Mouse (Mus musculus): ENCODE measurements around the gene Uvssa. TPM values are rescaled to one million over a fixed set of nuclear protein-coding genes. Genes with fewer than 3 reads are reported as not detected.

Uvssa gene
- polyA plus RNA-seq, 1 experiment from 2014 or later: 11.1 TPM

DNA sequence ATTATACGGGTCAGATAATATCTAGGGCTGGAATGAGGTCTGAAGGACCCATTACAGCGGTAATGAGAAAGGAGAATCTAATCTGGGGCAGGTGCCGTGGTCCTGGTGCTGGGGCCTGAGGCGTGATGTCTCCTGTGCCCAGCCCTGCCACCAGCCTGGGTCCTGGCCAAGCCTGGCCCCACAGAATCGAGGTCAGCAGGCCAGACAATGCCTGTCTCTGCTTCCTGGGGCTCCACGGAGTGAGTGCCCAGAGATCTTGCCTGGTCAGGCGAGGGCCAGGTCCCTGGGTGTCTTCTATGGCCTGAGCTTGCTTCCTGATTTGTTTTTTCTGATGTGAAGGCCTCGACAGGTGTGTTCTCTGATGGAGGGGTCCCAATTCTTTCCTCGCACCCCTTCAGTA is 65.4 kb downstream of the Uvssa start:
- no peak overlapping the region for H3K4me2 ChIP-seq
- 56% methylated on average over 9 of the region's 9 CpGs for WGBS
- no peaks in the 10 kb centered on the region for H3K36me3 ChIP-seq
- H3K27me3 ChIP-seq: peaks cover 74% of the 10 kb centered on the region
- no peak overlapping the region for H3K4me3 ChIP-seq (replicated peaks)
- H3K9me3 ChIP-seq: no peaks in the 10 kb centered on the region
- ATAC-seq (ENCODE audit: insufficient number of reproducible peaks, insufficient read depth, low FRiP score, low TSS enrichment, low read depth): no peak
- H3K27ac ChIP-seq: no peak overlapping the region
- no peak overlapping the region for H3K9ac ChIP-seq (replicated peaks)
- H3K4me1 ChIP-seq (replicated peaks): peaks cover 6% of the 10 kb centered on the region

DNA sequence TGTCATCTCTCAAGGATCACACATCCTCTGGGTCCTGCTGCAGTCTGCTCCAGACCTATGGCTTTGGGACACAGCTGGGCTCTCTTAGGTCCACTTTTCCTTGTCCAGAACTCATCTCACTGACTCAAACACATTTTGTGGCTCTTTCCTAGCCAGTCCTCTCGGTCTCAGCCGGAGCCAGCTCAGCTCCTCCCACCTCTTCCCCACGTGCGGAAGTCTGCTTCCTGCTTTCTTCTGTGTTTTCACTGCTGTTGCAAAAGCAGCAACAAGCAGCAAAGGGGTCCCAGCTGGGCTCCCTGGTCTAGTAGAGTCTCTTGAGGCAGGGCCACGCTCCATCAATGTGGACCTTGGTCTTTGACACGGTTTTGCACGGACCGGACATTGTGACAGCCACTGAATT is 77.4 kb downstream of the Uvssa start:
- no peaks in the 10 kb centered on the region for H3K9me3 ChIP-seq
- H3K9ac ChIP-seq (replicated peaks): no peak overlapping the region
- 0 out of 2 replicates have a peak, but pooled peaks cover 3% of the 10 kb centered on the region for H3K4me1 ChIP-seq (replicated peaks)
- WGBS: 53% methylated on average over 8 of the region's 8 CpGs
- H3K4me2 ChIP-seq: no peak overlapping the region
- no peak overlapping the region for H3K4me3 ChIP-seq (replicated peaks)
- no peak overlapping the region for H3K27ac ChIP-seq
- H3K36me3 ChIP-seq: no peaks in the 10 kb centered on the region
- peaks cover 19% of the 10 kb centered on the region for H3K27me3 ChIP-seq
- no peak for ATAC-seq (ENCODE audit: insufficient number of reproducible peaks, insufficient read depth, low FRiP score, low TSS enrichment, low read depth)

DNA sequence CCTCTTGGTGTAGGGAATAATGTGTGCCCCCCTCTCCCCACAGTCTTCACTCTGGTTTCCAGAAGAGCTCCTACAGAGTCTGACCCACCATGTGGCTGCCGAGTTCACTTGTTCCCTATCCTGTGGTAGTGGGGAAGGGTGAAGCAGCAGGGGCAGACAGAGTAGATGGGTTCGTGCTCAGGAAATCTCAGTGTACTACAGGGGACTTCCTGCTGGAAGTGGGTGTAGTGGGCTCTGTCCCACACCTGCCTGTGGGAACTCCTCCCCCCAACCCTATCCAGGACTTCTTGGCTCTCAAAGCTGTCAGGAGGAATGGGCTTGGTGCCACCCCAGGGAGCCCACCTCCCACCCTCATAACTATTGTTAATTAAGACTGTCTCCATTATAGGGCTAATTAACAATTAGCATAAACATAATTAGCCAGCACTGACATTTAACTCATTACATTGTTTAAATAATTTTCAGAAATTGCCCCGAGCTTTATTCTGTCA is 79.8 kb downstream of the Uvssa start:
- Histone ChIP-seq H3K27me3 (peaks cover 21% of the 10 kb centered on the region), H3K4me1 (replicated peaks) (0 out of 2 replicates have a peak, but pooled peaks cover 3% of the 10 kb centered on the region), H3K4me2 (no peak overlapping the region), H3K4me3 (replicated peaks) (no peak overlapping the region), H3K9ac (replicated peaks) (no peak overlapping the region), H3K27ac (no peak overlapping the region), H3K9me3 (no peaks in the 10 kb centered on the region), H3K36me3 (no peaks in the 10 kb centered on the region)
- ATAC-seq (ENCODE audit: insufficient number of reproducible peaks, insufficient read depth, low FRiP score, low TSS enrichment, low read depth): no peak
- WGBS: 59% methylated on average over 3 of the region's 3 CpGs

DNA sequence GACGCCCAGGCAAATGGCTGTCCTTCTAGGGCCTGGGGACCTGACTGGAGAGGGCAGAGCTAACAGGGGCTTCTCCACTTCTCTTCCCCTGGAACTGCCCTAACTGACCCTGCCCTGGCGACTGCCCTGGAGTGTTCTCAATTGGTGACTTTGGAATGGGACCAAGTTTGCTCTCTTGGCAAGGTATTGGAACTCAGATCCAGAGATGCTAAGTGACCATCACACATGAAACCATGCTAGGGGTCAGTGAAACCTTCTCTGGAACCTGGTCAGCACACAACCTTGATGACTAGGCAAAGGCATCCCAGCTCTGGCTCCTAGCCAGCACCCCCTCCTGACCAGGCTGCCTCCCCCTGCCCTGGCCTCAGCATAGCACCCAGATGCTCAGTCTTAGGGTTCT is 80.8 kb downstream of the Uvssa start:
- ATAC-seq (ENCODE audit: insufficient number of reproducible peaks, insufficient read depth, low FRiP score, low TSS enrichment, low read depth): no peak
- H3K4me1 ChIP-seq (replicated peaks): 0 out of 2 replicates have a peak, but pooled peaks cover 3% of the 10 kb centered on the region
- H3K4me2 ChIP-seq: no peak overlapping the region
- H3K9me3 ChIP-seq: no peaks in the 10 kb centered on the region
- H3K27me3 ChIP-seq: peaks cover 28% of the 10 kb centered on the region
- no peak overlapping the region for H3K9ac ChIP-seq (replicated peaks)
- H3K4me3 ChIP-seq (replicated peaks): no peak overlapping the region
- WGBS: 63% methylated on average over 2 of the region's 2 CpGs
- H3K27ac ChIP-seq: no peak overlapping the region
- no peaks in the 10 kb centered on the region for H3K36me3 ChIP-seq

DNA sequence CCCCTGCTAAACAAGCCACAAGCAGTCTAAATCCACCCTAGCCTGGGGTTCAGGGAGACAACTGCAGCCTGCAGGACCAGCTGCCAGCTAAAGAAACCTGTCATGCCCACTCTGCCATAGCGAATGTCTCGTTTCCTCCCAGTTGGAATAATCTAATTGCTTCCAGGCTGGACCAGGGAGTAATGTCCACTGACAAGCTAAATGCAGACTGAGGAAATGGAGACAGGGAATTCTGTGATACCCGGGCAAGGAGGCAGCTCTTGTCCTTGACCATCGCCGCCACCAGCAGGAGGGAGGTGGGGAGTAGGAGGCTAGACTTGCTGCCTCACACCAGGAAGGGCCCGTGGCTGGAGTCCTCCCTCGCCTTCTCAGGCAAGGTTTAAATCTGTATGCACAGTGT is 86.0 kb downstream of the Uvssa start:
- no peaks in the 10 kb centered on the region for H3K9me3 ChIP-seq
- no peak overlapping the region for H3K4me3 ChIP-seq (replicated peaks)
- no peaks in the 10 kb centered on the region for H3K36me3 ChIP-seq
- no peaks in the 10 kb centered on the region for H3K4me1 ChIP-seq (replicated peaks)
- H3K27me3 ChIP-seq: peaks cover 37% of the 10 kb centered on the region
- 53% methylated on average over 7 of the region's 7 CpGs for WGBS
- H3K27ac ChIP-seq: no peak overlapping the region
- H3K9ac ChIP-seq (replicated peaks): no peak overlapping the region
- no peak for ATAC-seq (ENCODE audit: insufficient number of reproducible peaks, insufficient read depth, low FRiP score, low TSS enrichment, low read depth)
- H3K4me2 ChIP-seq: no peak overlapping the region

DNA sequence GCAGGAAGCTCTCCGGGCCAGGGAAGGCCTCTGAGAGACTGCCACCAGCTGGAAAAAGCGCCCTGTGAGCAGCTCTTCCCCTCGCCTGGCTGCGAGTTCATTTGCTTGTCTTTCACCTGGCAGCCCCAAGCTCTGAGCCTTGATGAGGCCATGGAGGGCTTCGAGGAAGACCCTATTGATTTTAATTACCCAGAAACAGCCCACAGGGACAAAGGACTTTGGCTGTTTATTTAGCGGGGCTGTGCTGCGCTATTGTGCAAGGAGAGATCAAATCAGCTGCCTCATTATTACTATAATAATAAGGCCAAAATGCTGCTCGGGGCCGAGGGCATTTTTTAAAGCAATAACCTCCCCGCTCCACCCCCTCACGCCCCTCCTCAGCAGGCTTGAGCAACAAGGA is 87.1 kb downstream of the Uvssa start:
- Histone ChIP-seq H3K4me2 (no peak overlapping the region), H3K4me1 (replicated peaks) (no peaks in the 10 kb centered on the region), H3K27me3 (peaks cover 31% of the 10 kb centered on the region), H3K4me3 (replicated peaks) (no peak overlapping the region), H3K9ac (replicated peaks) (no peak overlapping the region), H3K36me3 (no peaks in the 10 kb centered on the region), H3K27ac (no peak overlapping the region), H3K9me3 (no peaks in the 10 kb centered on the region)
- no peak for ATAC-seq (ENCODE audit: insufficient number of reproducible peaks, insufficient read depth, low FRiP score, low TSS enrichment, low read depth)
- WGBS: 54% methylated on average over 11 of the region's 11 CpGs

Other genes starting within 250 kb of the Uvssa start
- 1.4 and 2.4 TPM in 2 replicates for gene Spon2, start 160.1 kb upstream of the Uvssa start, polyA plus RNA-seq (2016; fragmentation: Nextera tagmentation; extraction: Ambion mirVana)
- gene Ctbp1, start 103.6 kb upstream of the Uvssa start, polyA plus RNA-seq (2016; fragmentation: Nextera tagmentation; extraction: Ambion mirVana): 427 and 439 TPM in 2 replicates
- 135 and 141 TPM in 2 replicates for gene Maea, start 43.0 kb upstream of the Uvssa start, polyA plus RNA-seq (2016; fragmentation: Nextera tagmentation; extraction: Ambion mirVana)
- gene Nkx1-1, start 55.4 kb downstream of the Uvssa start, polyA plus RNA-seq (2016; fragmentation: Nextera tagmentation; extraction: Ambion mirVana): not detected in 2 replicates

All from limb, embryonic 12.5 days (tissue).